Mouse (Mus musculus) liver, embryonic 11.5 days (tissue): ENCODE data around the gene Tacc3. TPM values are rescaled to one million over a fixed set of nuclear protein-coding genes. Genes with fewer than 3 reads are reported as not detected.

Experiments used
- ATAC-seq: fragments of 200-750 bp; cut with Nextera tagmentation; replicated peaks from 2 replicates; pipeline ENCODE4 v1.8.0; 2017; ENCODE audit warnings: moderate number of reproducible peaks, mild to moderate bottlenecking, moderate TSS enrichment, moderate library complexity; ENCODE audit not compliant: low FRiP score
- DNase-seq: peaks from one replicate; pipeline ENCODE4 v3.0.0-alpha.2; 2017; ENCODE audit warnings: low spot score
- H3K27ac ChIP-seq: fragments of 300-500 bp; sonication (generic); 2 replicates; pipeline ENCODE4 v1.5.1; 2014; ENCODE audit warnings: mild to moderate bottlenecking, low read depth, low read length, control low read depth
- H3K27me3 ChIP-seq: fragments of 300-500 bp; sonication (generic); replicated peaks from 2 replicates; pipeline ENCODE4 v1.6.1; 2014; ENCODE audit warnings: low read length, mixed read lengths; ENCODE audit not compliant: control insufficient read depth, insufficient read depth
- H3K36me3 ChIP-seq: fragments of 300-500 bp; sonication (generic); 2 replicates; pipeline ENCODE4 v1.6.1; 2014; ENCODE audit warnings: mild to moderate bottlenecking, low read length, moderate library complexity, mixed read lengths; ENCODE audit not compliant: control insufficient read depth, insufficient read depth
- H3K4me1 ChIP-seq: fragments of 300-500 bp; sonication (generic); replicated peaks from 2 replicates; pipeline ENCODE4 v1.6.1; 2014; ENCODE audit warnings: low read length, mixed read lengths; ENCODE audit not compliant: control insufficient read depth, insufficient read depth
- H3K4me2 ChIP-seq: fragments of 300-500 bp; sonication (generic); 2 replicates; pipeline ENCODE4 v1.6.1; 2014; ENCODE audit warnings: mild to moderate bottlenecking, control low read depth, moderate library complexity
- H3K4me3 ChIP-seq: fragments of 300-500 bp; sonication (generic); 2 replicates; pipeline ENCODE4 v1.5.1; 2014; ENCODE audit warnings: low read depth, low read length, control low read depth
- H3K9ac ChIP-seq: fragments of 300-500 bp; sonication (generic); 2 replicates; pipeline ENCODE4 v1.6.1; 2014; ENCODE audit warnings: low read depth, low read length, control low read depth
- H3K9me3 ChIP-seq: fragments of 300-500 bp; sonication (generic); 2 replicates; pipeline ENCODE4 v1.6.1; 2016; ENCODE audit warnings: low read length, inconsistent platforms, mixed read lengths; ENCODE audit not compliant: control insufficient read depth
- WGBS: fragments of 180-500 bp; shearing (Covaris S2); extraction: QIAGEN DNeasy Blood & Tissue Kit; methylation state at CpG from one replicate; pipeline ENCODE4 v1.1.7; 2014; 5-methylcytosine and 5-hydroxymethylcytosine counted together
- polyA plus RNA-seq: library from polyadenylated mRNA; unstranded; fragments of >200 nt; fragmentation: Nextera tagmentation; extraction: Ambion mirVana; gene quantifications from 2 replicates; pipeline ENCODE4 v1.2.1, GENCODE M21; 2014

The Tacc3 gene
- polyA plus RNA-seq, 1 experiment from 2014 or later: 229 TPM

GRCm38 (mm10) chr5:33629301-33629987 lies 28.5 kb upstream of the Tacc3 start, which contains the start of the genes Fam53a and Gm9903:
Gene Fam53a, minus strand, starts transcription at chr5:33629635.
Gene Gm9903, plus strand, starts transcription at chr5:33629925.
- H3K4me3 ChIP-seq: peak within 1 kb of the TSS; percentile 92
- no peaks in the 10 kb centered on the region for H3K9me3 ChIP-seq
- H3K4me1 ChIP-seq: peaks cover 18% of the 10 kb centered on the region
- H3K9ac ChIP-seq: peak within 1 kb of the TSS; percentile 91
- no peaks in the 10 kb centered on the region for H3K36me3 ChIP-seq
- under 1% methylated on average over 98 of the region's 99 CpGs for WGBS
- no peaks in the 10 kb centered on the region for H3K27me3 ChIP-seq
- peak within 1 kb of the TSS; percentile 93 for H3K27ac ChIP-seq
- ATAC-seq (peak; percentile 92), DNase-seq (peak; percentile 100)
- H3K4me2 ChIP-seq: peak within 1 kb of the TSS; percentile 85

DNA sequence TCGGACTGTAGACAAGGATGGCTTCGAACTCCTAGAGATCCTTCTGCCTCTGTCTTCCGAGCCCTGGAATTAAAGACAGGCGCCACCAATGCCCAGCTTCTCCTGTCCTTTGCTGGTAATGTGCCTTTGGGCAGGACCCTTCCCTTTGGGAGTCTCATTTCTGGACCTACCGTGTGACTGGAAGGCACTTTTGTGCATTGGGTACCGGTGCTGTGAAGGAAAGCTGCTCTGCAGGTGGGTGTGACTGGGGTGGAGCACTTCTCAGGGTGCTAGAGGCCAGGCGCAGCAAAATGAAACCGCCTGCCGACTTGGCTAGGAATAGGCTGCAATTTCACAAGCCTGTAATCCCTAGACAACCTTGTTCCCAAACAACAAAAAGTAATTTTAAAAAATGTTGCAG lies 27.9 kb upstream of the Tacc3 start:
- no peak for DNase-seq
- no peaks in the 10 kb centered on the region for H3K9me3 ChIP-seq
- 5% methylated on average over 9 of the region's 9 CpGs for WGBS
- ATAC-seq: peak; percentile 72
- H3K9ac ChIP-seq: peak overlapping the region; percentile 61
- peak overlapping the region; percentile 92 for H3K4me3 ChIP-seq
- H3K36me3 ChIP-seq: 0 out of 2 replicates have a peak, but pooled peaks cover 2% of the 10 kb centered on the region
- H3K4me1 ChIP-seq: peaks cover 18% of the 10 kb centered on the region
- peak overlapping the region; percentile 85 for H3K4me2 ChIP-seq
- peak overlapping the region; percentile 44 for H3K27ac ChIP-seq
- H3K27me3 ChIP-seq: no peaks in the 10 kb centered on the region

GRCm38 (mm10) chr5:33630615-33631014 lies 27.3 kb upstream of the Tacc3 start:
- DNase-seq: no peak
- Histone ChIP-seq H3K9me3 (no peaks in the 10 kb centered on the region), H3K4me1 (peaks cover 18% of the 10 kb centered on the region), H3K9ac (peak overlapping the region; percentile 61), H3K27me3 (no peaks in the 10 kb centered on the region), H3K36me3 (0 out of 2 replicates have a peak, but pooled peaks cover 2% of the 10 kb centered on the region), H3K27ac (peak overlapping the region; percentile 44), H3K4me3 (peak overlapping the region; percentile 92), H3K4me2 (peak overlapping the region; percentile 85)
- WGBS: 67% methylated on average over 4 of the region's 4 CpGs
- ATAC-seq: no peak

- Histone ChIP-seq H3K27me3 (no peaks in the 10 kb centered on the region), H3K9me3 (no peaks in the 10 kb centered on the region), H3K36me3 (peaks cover 2% of the 10 kb centered on the region; the same call in 1 of the 2 replicates), H3K27ac (no peak overlapping the region), H3K4me2 (no peak overlapping the region), H3K9ac (no peak overlapping the region), H3K4me3 (no peak overlapping the region), H3K4me1 (peaks cover 18% of the 10 kb centered on the region)
- WGBS: 87% methylated on average over 1 of the region's 1 CpGs
- DNase-seq: no peak
- ATAC-seq: no peak
These were observed 25.4 kb upstream of the Tacc3 start for GRCm38 (mm10) chr5:33632526-33632925.

GRCm38 (mm10) chr5:33635361-33635760 lies 22.6 kb upstream of the Tacc3 start:
- 68% methylated on average over 3 of the region's 3 CpGs for WGBS
- Histone ChIP-seq H3K9me3 (no peaks in the 10 kb centered on the region), H3K27ac (no peak overlapping the region), H3K4me2 (no peak overlapping the region), H3K27me3 (no peaks in the 10 kb centered on the region), H3K4me3 (no peak overlapping the region), H3K4me1 (peaks cover 7% of the 10 kb centered on the region), H3K36me3 (peaks cover 17% of the 10 kb centered on the region), H3K9ac (no peak overlapping the region)
- DNase-seq (no peak), ATAC-seq (peak; percentile 79)

DNA sequence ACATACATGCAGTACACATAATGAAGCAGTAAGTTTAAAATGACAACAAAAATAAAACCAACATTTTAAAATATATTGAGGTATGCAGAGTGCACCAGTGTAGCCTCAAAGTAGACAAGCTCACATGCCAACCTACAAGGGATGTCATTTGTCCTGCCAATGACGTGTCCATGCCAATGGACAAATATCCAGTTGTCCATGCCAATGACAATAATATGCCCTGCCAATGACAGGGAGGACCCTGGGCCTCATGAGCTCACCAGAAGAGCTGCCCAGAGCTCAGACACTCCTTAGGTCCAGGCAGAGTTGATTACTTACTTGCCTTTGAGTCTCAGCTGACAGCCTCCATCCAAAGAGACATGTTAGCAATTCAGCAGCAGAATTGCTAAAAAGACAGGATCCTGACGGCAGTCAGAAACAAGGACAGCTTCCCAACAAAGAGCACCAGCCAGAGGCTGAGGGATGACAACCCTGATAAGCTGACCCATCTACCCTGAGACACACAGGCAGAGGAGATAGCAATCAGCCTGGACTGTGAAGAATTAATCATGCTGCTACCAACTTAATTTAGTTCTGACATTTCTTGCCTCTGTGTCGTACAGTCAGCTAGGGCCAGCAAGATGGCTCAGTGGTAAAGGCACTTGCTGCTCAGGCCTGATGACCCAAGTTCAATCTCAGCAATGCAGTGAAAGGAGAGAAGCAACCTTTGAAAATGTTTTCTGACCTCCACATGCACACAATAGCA lies 20.1 kb upstream of the Tacc3 start:
- Histone ChIP-seq H3K27me3 (no peaks in the 10 kb centered on the region), H3K36me3 (peaks cover 31% of the 10 kb centered on the region), H3K27ac (no peak overlapping the region), H3K9ac (no peak overlapping the region), H3K9me3 (no peaks in the 10 kb centered on the region), H3K4me2 (no peak overlapping the region), H3K4me3 (no peak overlapping the region), H3K4me1 (no peaks in the 10 kb centered on the region)
- 84% methylated on average over 3 of the region's 3 CpGs for WGBS
- ATAC-seq: no peak
- DNase-seq: no peak

DNA sequence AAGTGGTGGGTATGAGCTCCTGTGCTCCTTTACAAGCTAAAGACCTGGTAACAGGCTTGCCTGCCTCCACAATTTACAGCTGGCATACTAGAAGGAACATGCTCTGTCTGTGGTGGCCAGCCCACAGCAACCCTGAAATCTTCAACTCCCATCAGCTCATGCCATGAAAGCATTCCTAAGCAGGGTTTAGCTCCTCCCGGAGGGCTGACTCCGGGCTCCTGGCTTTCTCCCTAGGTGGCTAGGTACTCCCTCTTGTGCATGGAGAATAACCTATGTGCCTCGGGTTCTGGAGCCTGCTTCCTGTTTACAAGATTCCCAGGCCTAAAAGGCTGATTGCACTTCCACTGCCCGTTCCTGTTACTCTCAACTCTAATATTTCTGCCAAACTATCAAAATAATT lies 19.1 kb upstream of the Tacc3 start:
- H3K36me3 ChIP-seq: peaks cover 41% of the 10 kb centered on the region

GRCm38 (mm10) chr5:33640652-33641051 lies 17.3 kb upstream of the Tacc3 start:
- Histone ChIP-seq H3K9me3 (no peaks in the 10 kb centered on the region), H3K4me1 (no peaks in the 10 kb centered on the region), H3K36me3 (peaks cover 50% of the 10 kb centered on the region), H3K4me3 (no peak overlapping the region), H3K27ac (no peak overlapping the region), H3K9ac (no peak overlapping the region), H3K27me3 (no peaks in the 10 kb centered on the region), H3K4me2 (no peak overlapping the region)
- DNase-seq: no peak
- 45% methylated on average over 3 of the region's 3 CpGs for WGBS
- 0 out of 2 replicates have a peak, but pooled peaks have one; percentile 33 for ATAC-seq

More for the DNA sequence above, 19.1 kb upstream of the Tacc3 start:
- Histone ChIP-seq H3K4me2 (no peak overlapping the region), H3K4me3 (no peak overlapping the region), H3K9me3 (no peaks in the 10 kb centered on the region), H3K27me3 (no peaks in the 10 kb centered on the region), H3K9ac (no peak overlapping the region), H3K27ac (peak overlapping the region; percentile 32), H3K4me1 (no peaks in the 10 kb centered on the region)
- no peak for ATAC-seq
- WGBS: 68% methylated on average over 4 of the region's 4 CpGs
- no peak for DNase-seq
